Mouse (Mus musculus): ENCODE measurements around the gene Pagr1a. TPM values are rescaled to one million over a fixed set of nuclear protein-coding genes. Genes with fewer than 3 reads are reported as not detected.

Gene Pagr1a
- polyA plus RNA-seq, 1 experiment from 2014 or later: 12.2 TPM

DNA sequence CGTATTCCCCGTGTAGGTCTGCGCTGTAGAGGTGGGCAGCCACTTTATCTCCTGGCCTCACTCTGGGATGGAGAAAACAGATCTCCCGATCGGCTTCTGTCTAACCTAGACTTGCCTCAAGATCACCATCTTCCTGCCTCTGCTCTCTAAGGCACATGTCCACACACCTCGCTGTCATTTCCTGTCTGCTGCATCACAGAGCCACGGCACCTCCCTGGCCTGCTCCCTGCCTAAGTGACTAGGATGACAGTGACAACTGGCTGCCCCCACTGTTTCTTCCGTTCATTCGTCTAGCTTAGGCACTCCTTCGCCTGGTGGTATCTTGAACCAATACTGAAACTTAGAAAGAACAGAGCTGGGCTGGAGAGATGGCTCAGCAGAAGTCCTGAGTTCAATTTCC is 17.6 kb downstream of the Pagr1a start:
- H3K4me3 ChIP-seq (ENCODE audit: low read depth, low read length): no peak overlapping the region
- 58% methylated on average over 10 of the region's 10 CpGs for WGBS (ENCODE audit: insufficient replicate concordance)
- TF ChIP-seq CTCF (IDR thresholded peaks at IDR 0.05; ENCODE audit: low read depth) (no peak), EP300 (IDR thresholded peaks at IDR 0.05; ENCODE audit: low read depth) (no peak)
- 0 out of 2 replicates have a peak, but pooled peaks cover 3% of the 10 kb centered on the region for H3K9me3 ChIP-seq (ENCODE audit: low read length)
- no peak overlapping the region for H3K4me2 ChIP-seq (ENCODE audit: low read depth, low read length)
- H3K27me3 ChIP-seq (ENCODE audit: insufficient read depth, low read length): no peaks in the 10 kb centered on the region
- ATAC-seq (no peak), DNase-seq (no peak)
- no peaks in the 10 kb centered on the region for H3K4me1 ChIP-seq (ENCODE audit: insufficient read depth)
- no peak overlapping the region for H3K27ac ChIP-seq (ENCODE audit: low read depth)
- no peak overlapping the region for H3K9ac ChIP-seq (replicated peaks)
- H3K36me3 ChIP-seq (replicated peaks; ENCODE audit: insufficient read depth, low read length): peaks cover 18% of the 10 kb centered on the region

DNA sequence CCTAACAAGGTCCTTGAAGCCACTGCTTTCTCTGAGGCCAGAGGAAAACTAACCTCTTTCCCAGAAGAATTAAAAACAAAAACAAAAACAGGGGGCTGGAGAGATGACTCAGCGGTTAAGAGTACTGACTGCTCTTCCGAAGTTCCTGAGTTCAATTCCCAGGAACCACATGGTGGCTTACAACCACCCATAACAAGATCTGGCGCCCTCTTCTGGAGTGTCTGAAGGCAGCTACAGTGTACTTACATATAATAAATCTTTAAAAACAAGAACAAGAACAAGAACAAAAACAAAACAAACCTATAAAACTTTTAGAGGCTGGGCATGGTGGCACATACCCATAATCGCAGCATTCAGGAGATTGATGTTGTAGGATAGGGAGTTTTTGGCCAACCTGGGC is 20.7 kb downstream of the Pagr1a start:
- H3K4me3 ChIP-seq (ENCODE audit: low read depth, low read length): no peak overlapping the region
- no peak overlapping the region for H3K4me2 ChIP-seq (ENCODE audit: low read depth, low read length)
- 0 out of 2 replicates have a peak, but pooled peaks cover 3% of the 10 kb centered on the region for H3K9me3 ChIP-seq (ENCODE audit: low read length)
- DNase-seq (no peak), ATAC-seq (no peak)
- peaks cover 26% of the 10 kb centered on the region for H3K36me3 ChIP-seq (replicated peaks; ENCODE audit: insufficient read depth, low read length)
- H3K9ac ChIP-seq (replicated peaks): no peak overlapping the region
- WGBS (ENCODE audit: insufficient replicate concordance): 75% methylated on average over 4 of the region's 4 CpGs
- no peak overlapping the region for H3K27ac ChIP-seq (ENCODE audit: low read depth)
- no peak for TF ChIP-seq EP300 (IDR thresholded peaks at IDR 0.05; ENCODE audit: low read depth)
- peak; percentile 43 for TF ChIP-seq CTCF (IDR thresholded peaks at IDR 0.05; ENCODE audit: low read depth)
- H3K4me1 ChIP-seq (ENCODE audit: insufficient read depth): no peaks in the 10 kb centered on the region
- no peaks in the 10 kb centered on the region for H3K27me3 ChIP-seq (ENCODE audit: insufficient read depth, low read length)

DNA sequence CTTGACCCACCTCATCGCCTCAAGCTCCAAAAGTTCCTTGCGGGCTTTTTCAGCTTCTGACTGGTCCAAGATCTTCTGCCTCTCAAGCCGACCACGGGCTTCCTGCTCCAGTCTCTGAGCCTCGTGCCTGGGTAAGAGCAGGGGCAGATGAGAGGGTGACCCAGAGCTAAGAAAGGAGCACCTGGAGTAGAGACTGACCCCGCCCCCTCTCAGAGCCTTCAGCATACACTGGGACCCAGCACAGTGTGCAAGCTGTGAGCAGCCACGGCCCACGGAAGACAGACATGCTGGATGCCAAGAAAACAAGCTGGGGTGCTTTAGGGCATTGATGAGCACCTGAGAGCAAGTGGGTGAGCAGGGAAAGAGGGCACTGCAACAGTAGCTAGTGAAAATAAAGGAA is 28.3 kb downstream of the Pagr1a start:
- Histone ChIP-seq H3K4me1 (ENCODE audit: insufficient read depth) (no peaks in the 10 kb centered on the region), H3K27ac (ENCODE audit: low read depth) (no peak overlapping the region), H3K4me2 (ENCODE audit: low read depth, low read length) (no peak overlapping the region), H3K9ac (replicated peaks) (no peak overlapping the region), H3K27me3 (ENCODE audit: insufficient read depth, low read length) (no peaks in the 10 kb centered on the region), H3K36me3 (replicated peaks; ENCODE audit: insufficient read depth, low read length) (peaks cover 24% of the 10 kb centered on the region), H3K9me3 (ENCODE audit: low read length) (no peaks in the 10 kb centered on the region), H3K4me3 (ENCODE audit: low read depth, low read length) (no peak overlapping the region)
- ATAC-seq: no peak
- no peak for DNase-seq
- no peak for TF ChIP-seq CTCF (IDR thresholded peaks at IDR 0.05; ENCODE audit: low read depth)
- no peak for TF ChIP-seq EP300 (IDR thresholded peaks at IDR 0.05; ENCODE audit: low read depth)
- WGBS (ENCODE audit: insufficient replicate concordance): 69% methylated on average over 8 of the region's 8 CpGs

DNA sequence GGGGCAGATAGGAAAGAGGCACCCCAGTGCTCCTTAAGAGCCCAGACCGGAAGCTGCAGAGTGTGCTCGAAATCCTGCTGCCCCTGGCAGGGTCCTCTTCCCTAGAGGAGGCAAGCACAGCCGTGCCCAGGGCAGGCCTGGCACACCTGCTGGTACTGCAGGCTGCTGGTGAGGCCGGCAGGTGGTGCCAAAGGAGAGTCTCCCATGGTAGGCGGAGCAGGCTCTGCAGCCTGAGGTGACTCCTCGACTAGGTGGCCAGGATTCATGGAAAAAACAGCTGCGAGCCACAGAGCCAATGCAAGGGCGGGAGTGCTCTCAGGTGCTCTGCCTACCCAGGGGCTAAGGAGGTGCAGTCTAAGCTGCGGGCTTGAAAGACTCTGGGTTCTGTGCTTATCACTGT is 30.8 kb downstream of the Pagr1a start:
- Histone ChIP-seq H3K36me3 (replicated peaks; ENCODE audit: insufficient read depth, low read length) (peaks cover 17% of the 10 kb centered on the region), H3K9me3 (ENCODE audit: low read length) (no peaks in the 10 kb centered on the region), H3K27me3 (ENCODE audit: insufficient read depth, low read length) (no peaks in the 10 kb centered on the region), H3K4me1 (ENCODE audit: insufficient read depth) (peaks cover 8% of the 10 kb centered on the region; the same call in 1 of the 2 replicates), H3K27ac (ENCODE audit: low read depth) (no peak overlapping the region), H3K4me3 (ENCODE audit: low read depth, low read length) (no peak overlapping the region), H3K4me2 (ENCODE audit: low read depth, low read length) (no peak overlapping the region), H3K9ac (replicated peaks) (no peak overlapping the region)
- ATAC-seq: peak; percentile 38; the same call in 1 of the 2 replicates
- DNase-seq: peak; percentile 49
- 52% methylated on average over 9 of the region's 9 CpGs for WGBS (ENCODE audit: insufficient replicate concordance)
- TF ChIP-seq EP300 (IDR thresholded peaks at IDR 0.05; ENCODE audit: low read depth) (no peak), CTCF (IDR thresholded peaks at IDR 0.05; ENCODE audit: low read depth) (peak; percentile 62)

DNA sequence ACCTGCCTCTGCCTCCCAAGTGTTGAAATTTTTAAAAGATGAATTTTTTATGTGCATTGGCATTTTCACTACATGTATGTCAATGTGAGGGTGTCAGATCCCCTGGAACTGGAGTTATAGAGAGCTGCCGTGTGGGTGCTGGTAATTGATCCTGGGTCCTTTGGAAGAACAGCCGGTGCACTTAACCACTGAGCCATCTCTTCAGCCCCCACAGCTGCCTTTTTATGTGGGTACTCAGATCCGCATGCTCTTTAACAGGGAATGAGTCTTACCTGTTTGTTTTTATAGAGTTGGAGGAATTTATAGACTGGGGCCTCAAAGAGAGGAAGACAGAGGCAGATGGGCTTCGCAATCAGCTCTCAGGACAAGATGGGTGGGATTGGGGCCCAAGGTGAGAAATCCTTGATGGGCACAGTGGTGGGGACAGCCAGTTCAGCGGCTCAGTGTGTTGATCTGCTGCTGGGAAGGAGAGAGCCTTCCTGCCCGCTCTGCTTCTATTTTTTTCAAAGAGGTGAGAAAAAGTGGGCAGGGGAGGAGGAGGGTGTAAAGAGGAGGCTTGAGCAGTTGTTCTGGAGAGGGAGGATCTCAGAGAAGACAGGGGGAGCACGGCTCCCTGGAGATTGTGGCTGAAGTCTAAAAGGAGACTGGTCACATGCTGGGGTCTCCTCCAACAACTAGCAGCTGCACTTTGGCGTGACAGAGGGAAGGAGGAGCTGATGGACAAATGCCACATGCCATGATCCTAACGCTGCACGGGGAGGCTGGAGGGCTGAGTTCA is 32.3 kb downstream of the Pagr1a start:
- no peak overlapping the region for H3K27ac ChIP-seq (ENCODE audit: low read depth)
- no peak overlapping the region for H3K4me2 ChIP-seq (ENCODE audit: low read depth, low read length)
- H3K9ac ChIP-seq (replicated peaks): no peak overlapping the region
- TF ChIP-seq EP300 (IDR thresholded peaks at IDR 0.05; ENCODE audit: low read depth) (no peak), CTCF (IDR thresholded peaks at IDR 0.05; ENCODE audit: low read depth) (no peak)
- DNase-seq (no peak), ATAC-seq (no peak)
- no peaks in the 10 kb centered on the region for H3K9me3 ChIP-seq (ENCODE audit: low read length)
- 64% methylated on average over 10 of the region's 10 CpGs for WGBS (ENCODE audit: insufficient replicate concordance)
- no peaks in the 10 kb centered on the region for H3K27me3 ChIP-seq (ENCODE audit: insufficient read depth, low read length)
- H3K4me1 ChIP-seq (ENCODE audit: insufficient read depth): peaks cover 8% of the 10 kb centered on the region; the same call in 1 of the 2 replicates
- H3K36me3 ChIP-seq (replicated peaks; ENCODE audit: insufficient read depth, low read length): peaks cover 23% of the 10 kb centered on the region
- no peak overlapping the region for H3K4me3 ChIP-seq (ENCODE audit: low read depth, low read length)

DNA sequence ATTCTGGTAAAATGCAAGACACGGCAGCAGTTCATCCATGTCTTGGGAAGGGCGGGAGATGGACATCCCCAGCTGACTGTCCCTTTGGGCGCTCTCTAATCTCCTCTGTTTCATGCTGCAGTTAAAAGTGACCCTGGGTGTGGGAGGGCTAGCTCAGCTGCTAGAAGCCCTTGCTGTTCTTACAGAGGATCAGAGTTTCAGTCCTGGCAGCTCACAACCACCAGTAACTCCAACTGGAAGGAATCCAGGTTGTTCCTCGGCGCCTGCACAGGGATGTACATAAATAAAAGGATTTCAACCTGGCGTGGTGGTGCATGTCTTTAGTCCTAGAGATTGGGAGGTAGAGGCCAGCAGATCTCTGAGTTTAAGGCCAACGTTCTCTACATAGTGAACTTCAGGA is 34.0 kb downstream of the Pagr1a start:
- 81% methylated on average over 7 of the region's 7 CpGs for WGBS (ENCODE audit: insufficient replicate concordance)
- DNase-seq (no peak), ATAC-seq (no peak)
- Histone ChIP-seq H3K9me3 (ENCODE audit: low read length) (no peaks in the 10 kb centered on the region), H3K36me3 (replicated peaks; ENCODE audit: insufficient read depth, low read length) (peaks cover 23% of the 10 kb centered on the region), H3K4me2 (ENCODE audit: low read depth, low read length) (no peak overlapping the region), H3K27ac (ENCODE audit: low read depth) (no peak overlapping the region), H3K4me3 (ENCODE audit: low read depth, low read length) (no peak overlapping the region), H3K4me1 (ENCODE audit: insufficient read depth) (peaks cover 11% of the 10 kb centered on the region), H3K27me3 (ENCODE audit: insufficient read depth, low read length) (no peaks in the 10 kb centered on the region), H3K9ac (replicated peaks) (no peak overlapping the region)
- TF ChIP-seq CTCF (IDR thresholded peaks at IDR 0.05; ENCODE audit: low read depth) (no peak), EP300 (IDR thresholded peaks at IDR 0.05; ENCODE audit: low read depth) (no peak)
